Mouse (Mus musculus): ENCODE data around the gene 4921524J17Rik.

Gene 4921524J17Rik

DNA sequence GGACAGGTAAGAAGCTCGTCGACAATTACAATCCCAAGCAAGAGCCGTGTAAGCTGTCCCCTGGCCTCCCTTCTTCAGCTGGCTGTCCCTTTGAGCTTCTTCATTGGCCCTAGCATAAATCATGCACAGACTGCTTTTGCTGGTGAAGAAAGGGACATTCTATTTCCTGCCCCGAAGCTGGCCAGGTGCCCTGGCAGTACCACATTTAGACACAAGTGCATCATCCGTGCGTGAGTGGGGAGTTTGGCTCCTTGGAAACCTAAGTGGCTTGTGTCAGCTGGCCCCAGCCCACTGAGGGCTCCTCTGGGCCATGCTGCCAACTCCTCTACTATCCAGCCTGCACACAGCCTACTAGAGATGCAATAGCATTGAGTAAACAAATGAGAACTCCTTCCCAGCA, 46.4 kb downstream of the 4921524J17Rik start, which contains the start of gene Mylk3:
Gene Mylk3, minus strand, starts transcription at position 141 of the 400 bp plus-strand sequence.
- in situ Hi-C loops (cut with MboI), result no loop called here

DNA sequence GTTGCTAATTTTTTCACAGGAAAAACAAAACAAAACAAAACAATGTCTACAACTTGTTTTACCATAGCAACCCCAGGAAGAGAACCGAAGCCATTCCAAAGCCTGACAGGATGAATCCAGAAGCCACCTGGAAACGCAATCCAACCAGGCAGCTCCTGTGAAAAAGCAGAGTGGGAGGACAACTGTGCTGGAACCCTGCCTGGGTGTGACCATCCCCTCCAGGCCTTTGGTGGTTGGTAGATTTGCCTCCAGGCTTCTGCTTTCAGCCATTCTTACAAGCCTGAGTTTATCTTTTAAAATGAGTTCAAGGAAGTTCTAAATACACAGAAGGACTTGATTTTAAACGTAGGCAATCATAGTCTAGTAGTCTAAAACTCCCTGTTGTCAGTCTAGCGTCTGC, 50.7 kb downstream of the 4921524J17Rik start:
- in situ Hi-C loops (cut with MboI), result no loop called here

DNA sequence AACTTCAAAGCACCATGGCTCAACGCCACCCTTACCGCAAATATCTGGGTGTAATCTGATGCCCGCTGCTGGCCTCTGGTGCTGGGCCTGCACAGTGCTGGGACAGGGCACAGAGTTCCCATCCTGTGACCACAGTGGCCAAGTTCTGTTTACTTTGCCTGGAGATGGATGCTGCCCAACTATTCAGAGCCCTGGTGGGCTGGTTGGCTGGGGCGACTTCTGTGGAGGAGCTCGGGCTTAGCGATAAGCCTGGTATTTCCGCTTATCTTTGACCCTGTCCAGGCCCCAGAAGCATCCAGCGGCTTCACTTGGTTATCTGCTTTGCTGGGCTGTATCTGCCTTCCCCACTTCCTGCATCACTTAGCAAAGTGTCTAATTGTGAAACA, 51.8 kb downstream of the 4921524J17Rik start:
- in situ Hi-C loops (cut with MboI), result no loop called here

GRCm38 (mm10) chr8:85380123-85380823, 52.4 kb downstream of the 4921524J17Rik start:
- in situ Hi-C loops (cut with MboI), result no loop called here

DNA sequence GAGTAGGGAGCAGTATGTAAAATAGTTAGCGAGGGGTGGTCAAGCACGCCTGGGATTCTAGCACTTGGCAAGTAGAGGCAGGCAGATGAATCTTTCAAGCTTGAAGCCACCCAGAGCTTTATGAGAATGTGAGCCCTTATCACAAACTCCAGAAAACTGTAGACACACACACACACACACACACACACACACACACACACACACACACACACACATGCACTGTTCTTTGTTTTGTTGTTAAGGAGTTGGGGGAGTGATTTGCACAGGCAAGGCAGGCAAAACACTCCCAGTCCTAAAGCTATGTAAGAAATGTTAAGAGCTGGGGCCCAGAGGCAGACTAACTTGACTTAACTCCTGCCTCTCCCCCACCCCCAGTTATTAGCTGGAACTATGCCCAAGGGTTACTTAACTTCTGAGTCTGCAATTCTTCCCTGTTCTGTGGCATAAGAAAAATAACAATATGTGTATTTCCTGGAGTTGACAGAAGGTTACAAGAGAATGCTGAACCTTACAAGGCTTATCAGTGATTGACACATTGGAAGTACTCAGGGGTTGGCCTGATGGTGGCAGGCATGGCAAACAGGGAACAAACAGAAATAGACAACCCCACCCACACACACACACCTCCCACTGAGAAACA, 53.4 kb downstream of the 4921524J17Rik start:
- in situ Hi-C loops (cut with MboI), result no loop called here

DNA sequence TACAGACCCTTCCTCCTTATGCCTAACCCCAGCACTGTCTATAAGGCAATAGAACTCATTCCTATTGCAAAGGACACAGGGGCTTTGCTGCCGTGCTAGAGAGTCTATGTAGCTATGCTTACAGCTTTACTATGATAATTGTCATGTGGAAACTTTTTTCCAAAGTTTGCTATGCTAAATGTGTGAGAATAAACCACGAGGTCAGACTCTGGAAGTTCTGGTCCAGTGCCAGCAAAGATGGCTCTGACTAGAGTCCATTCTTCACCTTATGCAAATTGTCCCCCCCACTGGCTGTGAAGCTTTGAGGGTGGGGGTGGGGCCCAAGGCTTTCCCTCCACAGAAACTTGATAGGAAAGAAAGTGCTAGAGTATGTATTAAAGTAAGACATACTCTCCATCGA, 56.1 kb downstream of the 4921524J17Rik start:
- in situ Hi-C loops (cut with MboI), result no loop called here

DNA sequence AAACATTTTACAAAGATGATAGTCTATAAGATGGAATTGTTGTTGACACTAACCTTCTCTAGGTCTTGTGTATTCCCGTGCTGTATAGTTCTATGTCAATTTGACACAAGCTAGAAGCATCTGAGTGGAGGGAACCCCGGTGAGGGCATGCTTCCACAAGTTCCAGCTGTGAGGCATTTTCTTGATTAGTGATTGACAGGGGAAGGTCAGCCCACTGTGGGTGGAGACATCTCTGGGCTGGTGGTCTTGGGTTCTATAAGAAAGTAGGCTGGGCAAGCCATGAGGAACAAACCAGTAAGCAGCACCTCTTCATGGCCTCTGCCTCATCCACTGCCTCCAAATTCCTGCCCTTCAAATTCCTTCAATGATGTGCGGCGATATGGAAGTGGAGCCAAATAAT, 58.3 kb downstream of the 4921524J17Rik start:
- in situ Hi-C loops (cut with MboI), result no loop called here

DNA sequence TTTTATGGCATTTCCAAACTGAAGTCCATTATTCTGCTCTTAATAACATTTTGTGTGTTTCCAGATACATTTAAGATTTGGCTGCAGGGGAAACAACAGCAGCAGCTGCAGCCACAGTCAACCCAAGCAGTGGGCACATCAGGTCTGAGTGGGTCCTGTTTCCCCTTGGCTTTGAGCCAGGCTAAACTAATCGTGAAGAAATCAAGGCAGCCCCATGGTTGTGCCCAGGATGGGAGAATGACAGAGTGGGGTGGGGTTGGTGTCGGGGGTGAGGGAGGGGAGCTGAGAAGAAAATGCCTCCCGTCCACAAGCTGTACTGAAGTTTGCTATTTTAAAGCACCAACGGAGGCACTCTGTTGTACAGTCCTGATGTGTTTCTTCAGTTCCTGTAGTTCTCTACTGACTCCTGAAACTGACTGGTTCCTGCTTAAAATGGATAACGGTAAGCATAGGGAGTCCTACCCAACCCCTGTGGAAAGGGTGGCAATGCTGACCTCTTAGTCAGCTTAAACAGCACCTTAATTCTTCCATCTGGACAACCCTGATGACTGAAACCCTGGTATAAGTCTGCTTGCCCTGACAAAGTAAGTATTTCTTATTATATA, 59.1 kb downstream of the 4921524J17Rik start:
- in situ Hi-C loops (cut with MboI), result no loop called here

- in situ Hi-C loops (cut with MboI), result no loop called here
Observed at GRCm38 (mm10) chr8:85372465-85372839, 60.2 kb downstream of the 4921524J17Rik start.

DNA sequence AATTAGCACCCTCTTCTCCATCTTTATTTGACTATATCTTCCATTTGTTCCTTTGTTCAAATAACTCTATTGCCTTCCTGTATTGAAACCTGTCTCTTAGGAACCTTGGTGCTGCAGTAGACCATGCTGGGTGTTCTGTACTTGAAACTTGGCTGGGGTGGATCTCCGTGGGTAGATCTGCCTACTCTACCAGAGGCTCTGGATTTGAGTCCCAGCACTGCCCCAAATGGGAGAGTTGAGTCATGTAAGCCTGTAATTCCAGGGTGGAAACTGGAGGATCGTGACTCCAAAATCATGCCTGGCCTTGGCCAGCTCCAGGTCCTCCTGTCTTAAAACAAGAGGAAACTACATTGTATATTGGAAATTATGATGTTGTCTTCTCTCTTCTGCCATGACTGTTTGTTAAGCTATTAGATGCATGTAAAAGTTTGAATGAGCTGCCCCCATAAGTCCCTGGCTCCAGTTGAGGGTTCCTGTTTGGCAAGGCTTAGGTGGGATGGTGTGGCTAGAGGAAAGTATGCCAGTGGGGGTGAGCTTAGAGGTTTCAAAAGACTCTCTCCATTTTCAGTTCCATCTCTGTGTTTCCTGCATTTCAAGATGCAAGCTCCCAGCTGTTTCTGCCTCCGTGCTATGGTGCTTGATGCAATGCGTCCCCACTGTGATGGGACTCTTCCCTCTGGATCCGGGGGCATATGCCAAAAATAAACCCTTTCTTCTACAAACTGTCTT, 60.7 kb downstream of the 4921524J17Rik start:
- in situ Hi-C loops (cut with MboI), result no loop called here

DNA sequence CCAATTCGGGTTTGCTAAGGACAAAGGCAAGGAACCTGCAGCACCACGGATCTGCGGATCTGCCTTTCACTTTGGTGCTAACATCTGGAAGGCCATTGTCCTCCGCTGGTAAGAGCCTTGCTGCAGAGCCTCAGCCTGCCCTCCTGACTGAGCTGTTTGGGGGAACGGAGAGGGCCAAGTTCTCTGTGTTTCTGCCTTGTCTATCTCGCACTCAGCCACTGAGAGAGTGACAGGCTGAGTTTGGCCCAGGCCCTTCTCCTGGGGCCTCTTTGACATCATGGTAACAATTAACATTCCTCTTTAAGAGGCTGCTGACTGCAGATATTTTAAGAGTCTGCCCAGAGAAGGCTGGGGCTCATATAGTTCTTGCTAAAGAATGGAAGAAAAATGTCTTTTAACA, 67.5 kb downstream of the 4921524J17Rik start:
- in situ Hi-C loops (cut with MboI), result no loop called here

DNA sequence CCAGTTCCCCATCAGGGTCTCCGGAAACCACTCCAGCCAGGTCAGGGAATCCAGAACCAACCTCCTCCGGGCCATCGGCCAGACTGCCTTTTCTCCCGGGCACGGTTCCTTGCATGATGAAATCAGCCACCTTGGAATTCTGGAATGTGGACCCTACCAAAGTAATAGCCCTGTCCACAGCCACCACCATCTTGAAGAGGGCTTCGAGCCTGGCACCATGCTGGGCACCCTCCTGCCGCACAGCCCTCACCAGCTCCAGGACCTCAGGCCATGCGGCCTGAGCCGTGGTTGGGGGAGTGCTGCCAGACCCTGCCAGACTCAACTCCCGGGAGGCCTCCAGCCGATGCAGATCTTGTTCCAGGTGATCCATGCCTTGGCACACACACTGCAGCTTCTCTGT, 68.0 kb downstream of the 4921524J17Rik start:
- in situ Hi-C loops (cut with MboI), result no loop called here

DNA sequence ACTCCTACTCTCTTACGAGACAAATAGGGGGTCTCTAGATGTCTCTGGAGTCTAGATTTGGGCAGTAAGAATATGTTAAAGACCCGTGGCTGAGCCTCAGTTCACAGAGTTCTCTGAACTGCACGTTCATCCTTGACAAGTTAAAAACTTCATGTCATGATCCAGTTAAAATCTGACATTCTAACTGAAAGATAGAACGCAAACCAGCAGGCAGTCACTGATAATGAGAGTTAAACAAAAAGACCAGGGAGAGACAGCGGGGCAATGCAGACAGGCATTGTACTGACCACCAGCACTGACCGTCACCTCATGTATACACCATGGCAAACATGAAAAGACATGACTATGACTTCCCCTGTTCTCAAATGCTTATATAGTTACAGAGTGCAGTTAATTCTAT, 69.2 kb downstream of the 4921524J17Rik start:
- in situ Hi-C loops (cut with MboI), result no loop called here

DNA sequence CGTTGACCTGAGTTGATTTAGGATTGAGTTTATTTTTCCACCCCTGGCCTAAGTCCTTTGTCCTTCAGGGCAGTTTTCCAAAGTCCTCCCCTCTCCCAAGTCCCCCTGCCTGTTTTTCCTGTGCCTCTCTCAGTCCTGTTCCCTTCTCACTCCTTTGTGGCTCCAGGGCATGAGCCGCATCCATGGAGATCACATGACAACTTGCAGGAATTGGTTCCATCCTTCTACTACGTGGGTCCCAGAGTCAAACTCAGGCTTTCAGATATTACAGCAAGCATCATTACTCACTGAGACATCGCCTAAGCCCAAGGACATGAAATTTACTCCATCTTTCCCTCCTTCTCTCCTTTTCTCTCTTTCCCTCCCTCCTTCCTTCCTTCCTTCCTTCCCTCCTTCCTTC, 70.4 kb downstream of the 4921524J17Rik start:
- in situ Hi-C loops (cut with MboI), result no loop called here

Measured in mature B cell (primary cell).